Mouse (Mus musculus) thymus, adult 2 months (tissue): ENCODE data around the gene Zdhhc1.

Experiments used
- CTCF ChIP-seq: fragments of 200-500 bp; IDR thresholded peaks from 2 replicates; pipeline ENCODE4 v1.5.1; 2012; ENCODE audit warnings: mild to moderate bottlenecking, control low read depth, low read length, moderate library complexity, borderline replicate concordance; ENCODE audit not compliant: control insufficient read depth, poor library complexity, insufficient read depth; ENCODE audit errors: extremely low read depth
- POLR2A ChIP-seq: fragments of 200-500 bp; IDR thresholded peaks from 2 replicates; pipeline ENCODE4 v1.6.1; 2012; ENCODE audit warnings: mild to moderate bottlenecking, low read length, control low read depth, moderate library complexity; ENCODE audit not compliant: control insufficient read depth, poor library complexity, insufficient read depth; ENCODE audit errors: extremely low read depth

- TF ChIP-seq CTCF (no peak), POLR2A (no peak)
Measured at GRCm38 (mm10) chr8:105536546-105536945, 39.8 kb upstream of the Zdhhc1 start.
